Mouse (Mus musculus): ENCODE results near the gene Krt14. TPM values are rescaled to one million over a fixed set of nuclear protein-coding genes. Genes with fewer than 3 reads are reported as not detected.
A peak's percentile ranks its signal among the peaks of the same experiment; 100 is the strongest.
"Not testable (repeated sequence)": the region's sequence is repeated elsewhere in the genome, so short reads cannot be mapped to it uniquely, and the experiment has no call there.

The Krt14 gene
- 0.16 TPM in 1 of 2 replicates, not detected in the other for polyA plus RNA-seq (2012; rRNA removed)

DNA sequence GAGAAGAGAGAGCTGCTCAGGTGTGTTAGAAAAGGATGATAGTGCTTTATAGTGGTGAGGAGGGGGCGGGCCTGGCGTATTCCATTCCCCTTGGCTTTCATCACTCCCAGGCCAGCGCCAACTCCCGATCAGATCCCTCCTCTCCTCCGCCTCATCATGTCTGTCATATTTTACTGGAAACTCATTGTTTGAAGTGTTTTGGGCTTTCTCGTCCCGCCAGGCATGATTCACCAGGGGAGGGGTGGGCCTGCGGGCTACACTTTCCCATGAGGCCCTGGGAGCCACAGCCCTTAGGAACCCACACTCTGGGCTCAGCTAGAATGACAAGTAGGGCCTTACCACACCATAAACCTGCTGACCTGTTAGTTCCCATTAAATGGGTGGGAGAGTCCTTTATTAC is at the start of gene Krt14:
Gene Krt14, minus strand, starts transcription at position 51 of the 400 bp plus-strand sequence.
- no peak for DNase-seq (ENCODE audit: low read depth, low spot score)
- WGBS, result 85% methylated on average over 8 of the region's 8 CpGs

- no peak for DNase-seq (ENCODE audit: low read depth, low spot score)
- WGBS, result 86% methylated on average over 6 of the region's 6 CpGs
Observed at GRCm38 (mm10) chr11:100255514-100255913, 48.2 kb upstream of the Krt14 start.

- 64% methylated on average over 5 of the region's 5 CpGs for WGBS
Observed at GRCm38 (mm10) chr11:100254360-100255090, 47.2 kb upstream of the Krt14 start.

GRCm38 (mm10) chr11:100248852-100249465 is 41.6 kb upstream of the Krt14 start, which contains the start of gene Krt16:
Gene Krt16 (minus strand): TSS chr11:100248902.
- no peak for DNase-seq (ENCODE audit: low read depth, low spot score)
- WGBS, result 75% methylated on average over 7 of the region's 7 CpGs

More at GRCm38 (mm10) chr11:100254360-100255090, 47.2 kb upstream of the Krt14 start:
- no peak for DNase-seq (ENCODE audit: low read depth, low spot score)

DNA sequence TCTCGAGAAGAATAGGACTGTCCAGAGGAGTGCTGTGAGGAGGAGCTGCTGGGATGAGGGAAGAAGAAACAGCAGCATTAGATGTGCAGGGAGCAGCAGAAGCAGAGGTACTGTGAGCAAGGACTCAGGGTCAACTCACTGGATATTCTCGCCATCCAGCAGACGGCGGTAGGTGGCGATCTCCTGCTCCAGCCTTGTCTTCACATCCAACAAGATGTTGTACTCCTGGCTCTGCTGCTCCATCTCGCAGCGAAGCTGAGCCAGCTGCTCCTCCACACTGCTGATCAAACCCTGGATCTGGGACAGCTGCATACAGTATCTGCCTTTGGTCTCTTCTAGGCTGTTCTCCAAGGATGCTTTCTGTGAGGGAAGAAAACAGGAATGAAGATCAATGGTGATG is 39.1 kb upstream of the Krt14 start:
- 67% methylated on average over 7 of the region's 7 CpGs for WGBS
- not testable (repeated sequence) for DNase-seq (ENCODE audit: low read depth, low spot score)

- DNase-seq (ENCODE audit: low read depth, low spot score), result not testable (repeated sequence)
- 92% methylated on average over 4 of the region's 4 CpGs for WGBS
Observed at GRCm38 (mm10) chr11:100240272-100240671, 32.9 kb upstream of the Krt14 start.

DNA sequence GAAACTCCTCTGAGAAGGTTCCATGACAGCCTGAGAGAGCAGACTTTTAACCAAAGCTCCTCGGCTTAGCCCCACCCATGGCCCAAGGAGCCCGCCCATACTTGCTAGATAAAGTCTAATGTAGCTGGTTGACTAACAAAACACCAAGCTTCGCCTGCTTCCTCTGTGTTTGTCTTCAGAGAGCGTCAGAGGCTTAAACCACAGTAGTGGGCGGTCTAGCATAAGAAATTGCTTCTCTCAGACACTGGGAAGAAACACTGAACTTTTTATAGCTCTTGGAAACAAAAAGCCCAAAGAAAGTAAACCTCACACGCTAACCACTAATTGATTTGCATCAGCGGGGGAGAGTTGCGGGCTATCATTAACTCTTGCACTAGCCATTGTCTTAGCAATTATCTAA is 14.4 kb upstream of the Krt14 start:
- WGBS, result 33% methylated on average over 8 of the region's 8 CpGs
- DNase-seq (ENCODE audit: low read depth, low spot score), result no peak

DNA sequence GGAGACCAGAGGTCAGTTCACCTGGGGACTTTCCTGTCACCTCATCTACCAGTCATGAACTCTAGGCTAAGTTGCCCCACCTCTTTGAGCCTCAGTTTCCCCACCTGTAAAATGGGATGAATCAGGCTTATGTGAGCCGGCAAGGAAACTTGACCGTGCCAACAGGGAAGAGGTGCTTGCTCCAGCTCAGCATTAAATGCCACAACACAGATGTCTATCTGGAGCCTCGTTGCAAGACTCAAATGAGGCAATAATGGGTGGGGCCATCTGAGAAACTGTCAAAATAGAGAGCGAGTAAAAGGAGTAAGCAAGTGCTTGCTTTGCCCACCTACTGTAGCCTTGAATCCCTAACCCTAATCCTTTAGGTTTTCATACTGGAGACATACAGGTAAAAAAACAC is 12.0 kb upstream of the Krt14 start:
- 69% methylated on average over 4 of the region's 4 CpGs for WGBS
- no peak for DNase-seq (ENCODE audit: low read depth, low spot score)

GRCm38 (mm10) chr11:100208542-100208941 is 1.2 kb upstream of the Krt14 start:
- WGBS, result 47% methylated on average over 6 of the region's 6 CpGs
- DNase-seq (ENCODE audit: low read depth, low spot score), result no peak

DNA sequence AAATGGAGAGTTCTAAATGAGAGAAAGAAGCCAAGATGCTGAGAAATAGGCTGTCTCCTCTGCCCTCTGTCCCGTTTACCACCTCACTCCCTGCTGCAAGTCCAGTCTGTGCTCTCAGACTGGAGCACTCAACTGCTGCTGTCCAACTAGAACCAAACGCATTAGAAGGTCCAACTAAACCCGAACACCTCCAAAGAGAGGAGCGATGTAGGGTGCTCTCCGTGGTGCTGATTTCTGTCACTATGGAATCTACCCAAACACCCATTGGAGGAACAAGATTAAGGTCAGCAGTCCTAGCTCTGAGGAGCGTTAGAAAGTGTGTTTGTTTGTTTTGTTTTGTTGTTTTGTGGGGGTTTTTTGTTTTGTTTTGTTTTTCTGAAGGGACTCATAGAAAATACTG is 3.9 kb downstream of the Krt14 start:
- WGBS, result 9% methylated on average over 6 of the region's 6 CpGs

GRCm38 (mm10) chr11:100202906-100203305 is 4.4 kb downstream of the Krt14 start:
- 42% methylated on average over 4 of the region's 4 CpGs for WGBS
- no peak for DNase-seq (ENCODE audit: low read depth, low spot score)

More for the DNA sequence above, 3.9 kb downstream of the Krt14 start:
- peak; percentile 19 for DNase-seq (ENCODE audit: low read depth, low spot score)

- peak; percentile 11 for DNase-seq (ENCODE audit: low read depth, low spot score)
- 47% methylated on average over 8 of the region's 8 CpGs for WGBS
Observed at GRCm38 (mm10) chr11:100200104-100200820, 7.1 kb downstream of the Krt14 start.

- DNase-seq (ENCODE audit: low read depth, low spot score), result no peak
- WGBS, result 44% methylated on average over 4 of the region's 4 CpGs
Observed at GRCm38 (mm10) chr11:100198666-100199065, 8.7 kb downstream of the Krt14 start.

DNA sequence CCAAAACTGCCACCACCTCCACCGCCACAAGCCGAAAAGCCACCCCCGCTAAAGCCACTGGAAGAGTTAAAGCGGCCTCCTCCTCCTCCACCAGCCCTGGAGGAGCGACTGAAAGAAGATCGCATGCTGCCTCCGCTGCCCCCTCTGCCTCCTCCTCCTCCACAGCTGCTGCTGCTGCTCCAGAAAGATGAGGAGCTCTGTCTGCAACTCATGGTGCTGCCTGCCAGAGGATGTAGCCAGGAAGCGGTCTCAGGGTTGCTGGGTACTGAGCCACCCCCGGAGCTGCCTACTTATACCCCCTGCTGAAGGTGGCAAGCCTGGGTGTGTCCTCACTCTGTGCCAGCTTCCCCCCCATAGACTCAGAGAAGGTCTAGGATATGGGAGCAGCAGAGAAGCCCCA is 14.4 kb downstream of the Krt14 start, which contains the start of gene Krt9:
Gene Krt9, minus strand, starts transcription at position 255 of the 400 bp plus-strand sequence.
- DNase-seq (ENCODE audit: low read depth, low spot score), result no peak

GRCm38 (mm10) chr11:100191820-100192219 is 15.5 kb downstream of the Krt14 start:
- no peak for DNase-seq (ENCODE audit: low read depth, low spot score)
- 90% methylated on average over 3 of the region's 3 CpGs for WGBS

More for the DNA sequence above, 14.4 kb downstream of the Krt14 start, which contains the start of gene Krt9:
- whole genome bisulfite sequencing, result 41% methylated on average over 9 of the region's 9 CpGs

DNA sequence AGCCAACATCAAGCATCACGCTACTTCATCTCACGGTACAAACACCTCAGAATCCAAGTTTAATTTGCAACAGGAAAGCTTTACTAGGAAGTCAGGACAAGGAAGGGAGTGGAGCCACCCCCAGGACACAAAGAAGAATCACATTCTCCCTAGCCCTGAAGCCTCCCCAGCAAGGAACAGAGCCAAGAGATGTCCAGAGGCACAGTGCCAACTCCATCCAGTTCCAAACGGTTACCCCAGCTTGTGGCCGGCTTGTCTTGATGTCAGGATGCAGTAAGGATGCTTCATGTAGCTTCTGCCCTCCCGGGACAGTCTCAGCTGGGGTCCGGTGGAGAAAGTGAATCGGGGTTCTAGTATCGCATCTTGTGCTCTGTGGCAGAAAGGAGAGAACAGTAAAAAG is 20.6 kb downstream of the Krt14 start:
- no peak for DNase-seq (ENCODE audit: low read depth, low spot score)
- 74% methylated on average over 8 of the region's 8 CpGs for WGBS

GRCm38 (mm10) chr11:100181725-100182124 is 25.6 kb downstream of the Krt14 start:
- no peak for DNase-seq (ENCODE audit: low read depth, low spot score)
- WGBS, result 73% methylated on average over 7 of the region's 7 CpGs

DNA sequence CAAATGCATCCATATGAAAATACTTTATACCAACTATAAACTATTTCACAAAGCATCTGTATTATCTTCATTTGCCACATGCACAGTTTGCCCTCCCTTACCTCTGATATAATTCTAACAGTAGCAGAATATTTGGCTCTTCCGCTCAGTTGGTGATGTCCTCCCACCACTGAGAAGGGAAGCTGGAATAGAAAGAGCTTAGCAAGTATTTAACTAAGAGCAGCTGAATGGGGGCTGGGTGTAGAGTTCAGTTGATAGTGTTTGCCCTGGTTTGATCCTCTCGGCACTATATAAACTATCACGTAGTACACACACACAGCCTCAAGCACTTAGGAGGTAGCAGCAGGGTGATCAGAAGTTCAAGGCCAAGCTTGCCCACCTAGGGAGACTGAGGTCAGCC is 28.1 kb downstream of the Krt14 start:
- WGBS, result 45% methylated on average over 3 of the region's 3 CpGs
- DNase-seq (ENCODE audit: low read depth, low spot score), result no peak

DNA sequence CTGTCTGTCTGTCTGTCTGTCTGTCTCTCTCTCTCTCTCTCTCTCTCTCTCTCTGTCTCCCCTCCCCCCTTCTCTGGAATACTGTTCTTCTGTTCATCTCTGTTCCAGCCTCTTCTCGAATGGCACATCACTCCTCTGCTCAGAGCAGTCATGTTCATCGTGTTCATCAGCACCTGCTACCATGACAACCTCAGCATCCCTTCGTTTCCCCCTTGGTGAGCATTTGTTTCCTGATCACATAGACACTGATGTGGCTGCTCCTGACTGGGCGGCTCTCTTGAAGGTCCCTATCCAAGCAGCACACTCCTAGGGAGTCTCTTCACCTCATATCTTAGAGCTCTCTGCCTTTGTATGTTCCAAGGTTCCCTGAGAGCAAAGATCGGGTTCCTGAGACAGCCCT is 29.0 kb downstream of the Krt14 start:
- no peak for DNase-seq (ENCODE audit: low read depth, low spot score)
- 78% methylated on average over 5 of the region's 5 CpGs for WGBS

DNA sequence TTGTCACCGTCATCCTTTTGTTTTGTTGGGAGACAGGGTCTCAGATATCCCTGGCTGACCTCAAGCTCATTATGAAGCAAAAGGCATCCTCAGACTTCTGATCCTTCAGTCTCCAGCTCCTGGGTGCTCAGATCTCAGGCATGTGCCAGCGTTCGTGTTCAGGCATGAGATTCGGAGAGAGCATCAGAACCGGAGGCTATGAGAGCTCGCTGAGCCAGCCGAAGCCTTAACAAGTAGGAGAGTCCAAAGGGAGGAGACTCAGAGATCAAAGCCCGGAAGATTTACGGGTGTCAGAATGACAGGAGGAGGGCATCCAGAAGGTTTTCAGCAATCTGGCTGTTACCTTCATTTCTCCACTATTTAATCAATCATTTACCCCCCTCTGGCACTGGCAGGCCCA is 30.6 kb downstream of the Krt14 start:
- DNase-seq (ENCODE audit: low read depth, low spot score), result no peak

More for the DNA sequence above, 30.6 kb downstream of the Krt14 start:
- 30% methylated on average over 9 of the region's 9 CpGs for WGBS
